Mouse (Mus musculus) erythroblast, embryonic 14.5 days (primary cell): ENCODE data around the gene Rps18. TPM values are rescaled to one million over a fixed set of nuclear protein-coding genes. Genes with fewer than 3 reads are reported as not detected.

ENCODE experiments used
- H3K27me3 ChIP-seq: 2 replicates; pipeline ENCODE4 v1.6.1; 2012; ENCODE audit warnings: inconsistent platforms; ENCODE audit not compliant: control insufficient read depth
- H3K36me3 ChIP-seq: 2 replicates; pipeline ENCODE4 v1.6.1; 2012; ENCODE audit warnings: mild to moderate bottlenecking, inconsistent platforms; ENCODE audit not compliant: control insufficient read depth
- H3K4me1 ChIP-seq: 2 replicates; pipeline ENCODE4 v1.6.1; 2012; ENCODE audit warnings: inconsistent platforms; ENCODE audit not compliant: control insufficient read depth
- H3K4me3 ChIP-seq: replicated peaks from 2 replicates; pipeline ENCODE3; 2012; ENCODE audit warnings: moderate library complexity, mild to moderate bottlenecking, inconsistent platforms
- H3K9me3 ChIP-seq: 2 replicates; pipeline ENCODE4 v1.6.1; 2012; ENCODE audit warnings: low read length, inconsistent platforms, mixed read lengths; ENCODE audit not compliant: control insufficient read depth
- GATA1 ChIP-seq: IDR thresholded peaks from 2 replicates; pipeline ENCODE4 v1.6.1; 2012; ENCODE audit warnings: low read length, inconsistent platforms, mixed read lengths
- TAL1 ChIP-seq: IDR thresholded peaks from 3 replicates; pipeline ENCODE4 v1.6.1; 2012; ENCODE audit warnings: low read length, inconsistent platforms, mixed read lengths
- polyA plus RNA-seq: library from polyadenylated mRNA; stranded (reverse); fragments of >175 nt; gene quantifications from 2 replicates; pipeline ENCODE4 v1.2.3, GENCODE M21; 2012

Rps18 gene
- polyA plus RNA-seq, 1 experiment = 11.8 TPM

DNA sequence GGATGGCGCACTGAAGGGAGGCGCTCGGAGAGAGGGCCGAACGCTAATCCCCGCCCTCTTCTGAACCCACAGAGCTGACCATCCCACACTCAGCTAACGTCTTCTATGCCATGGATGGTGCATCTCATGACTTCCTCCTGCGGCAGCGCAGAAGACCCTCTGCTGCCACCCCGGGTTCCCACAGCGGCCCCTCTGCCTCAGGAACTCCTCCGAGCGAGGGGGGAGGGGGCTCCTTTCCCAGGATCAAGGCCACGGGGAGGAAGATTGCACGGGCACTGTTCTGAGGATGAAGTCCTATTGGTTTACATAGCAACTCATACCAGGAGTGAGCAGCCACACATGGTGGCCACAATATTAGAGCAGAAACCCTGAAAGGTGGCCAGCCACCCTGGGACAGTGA, 18.8 kb downstream of the Rps18 start:
- H3K4me1 ChIP-seq = peaks cover 66% of the 10 kb centered on the region
- no peak for TF ChIP-seq GATA1
- TF ChIP-seq TAL1 = no peak
- H3K27me3 ChIP-seq = no peaks in the 10 kb centered on the region
- peaks cover 57% of the 10 kb centered on the region for H3K36me3 ChIP-seq
- no peak overlapping the region for H3K4me3 ChIP-seq
- H3K9me3 ChIP-seq = peaks cover 11% of the 10 kb centered on the region

DNA sequence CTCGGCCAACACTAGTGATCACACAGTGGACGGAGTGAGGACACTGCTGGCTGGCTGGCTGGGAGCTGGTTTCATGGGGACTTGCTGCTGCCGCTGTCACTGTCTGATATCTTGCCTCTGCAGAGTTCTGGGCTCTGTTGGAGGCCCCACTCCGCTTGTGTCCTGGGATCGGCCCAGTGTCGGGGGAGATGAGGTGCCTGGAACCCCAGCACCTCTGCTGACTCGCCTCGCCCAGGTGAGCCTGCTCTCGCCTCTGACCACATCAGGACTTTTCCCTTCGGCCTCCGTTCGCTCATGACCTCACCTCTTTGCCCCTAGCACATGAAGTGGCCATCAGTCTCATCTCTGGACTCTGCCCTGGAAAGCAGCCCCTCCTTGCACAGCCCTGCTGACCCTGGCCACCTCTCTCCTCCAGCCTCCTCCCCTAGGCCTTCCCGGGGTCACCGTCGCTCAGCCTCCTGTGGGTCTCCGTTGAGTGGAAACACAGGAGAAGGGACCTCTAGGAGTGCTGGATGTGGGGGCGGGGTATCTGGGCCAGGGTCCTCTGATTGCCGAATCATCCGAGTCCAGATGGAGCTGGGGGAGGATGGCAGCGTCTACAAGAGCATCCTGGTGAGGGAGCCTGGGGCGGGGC, 20.3 kb downstream of the Rps18 start:
- Histone ChIP-seq H3K4me3 (no peak overlapping the region), H3K27me3 (peaks cover 1% of the 10 kb centered on the region; the same call in 1 of the 2 replicates), H3K36me3 (peaks cover 57% of the 10 kb centered on the region), H3K9me3 (peaks cover 11% of the 10 kb centered on the region), H3K4me1 (peaks cover 64% of the 10 kb centered on the region)
- TF ChIP-seq GATA1 (no peak), TAL1 (no peak)

DNA sequence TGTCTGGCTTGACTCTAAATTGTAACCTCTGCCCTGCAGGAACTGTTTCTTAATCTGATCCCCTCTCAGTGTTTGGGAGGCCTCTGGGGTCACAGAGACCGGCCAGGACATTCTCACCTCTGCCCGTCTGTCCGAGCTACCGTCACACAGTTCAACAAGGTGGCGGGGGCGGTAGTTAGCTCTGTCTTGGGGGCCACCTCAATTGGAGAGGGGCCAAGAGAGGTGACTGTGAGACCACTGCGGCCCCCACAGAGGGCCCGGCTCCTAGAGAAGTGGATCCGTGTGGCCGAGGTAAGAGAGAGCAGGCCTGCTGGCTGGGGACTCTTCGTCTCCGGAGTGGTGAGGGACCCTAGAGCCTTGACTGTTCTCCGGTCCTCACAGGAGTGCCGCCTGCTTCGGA, 22.8 kb downstream of the Rps18 start:
- peaks cover 45% of the 10 kb centered on the region for H3K36me3 ChIP-seq
- TF ChIP-seq TAL1 = no peak
- TF ChIP-seq GATA1 = no peak
- H3K4me1 ChIP-seq = peaks cover 71% of the 10 kb centered on the region
- no peak overlapping the region for H3K4me3 ChIP-seq
- H3K27me3 ChIP-seq = peaks cover 2% of the 10 kb centered on the region; the same call in 1 of the 2 replicates
- peaks cover 11% of the 10 kb centered on the region for H3K9me3 ChIP-seq

DNA sequence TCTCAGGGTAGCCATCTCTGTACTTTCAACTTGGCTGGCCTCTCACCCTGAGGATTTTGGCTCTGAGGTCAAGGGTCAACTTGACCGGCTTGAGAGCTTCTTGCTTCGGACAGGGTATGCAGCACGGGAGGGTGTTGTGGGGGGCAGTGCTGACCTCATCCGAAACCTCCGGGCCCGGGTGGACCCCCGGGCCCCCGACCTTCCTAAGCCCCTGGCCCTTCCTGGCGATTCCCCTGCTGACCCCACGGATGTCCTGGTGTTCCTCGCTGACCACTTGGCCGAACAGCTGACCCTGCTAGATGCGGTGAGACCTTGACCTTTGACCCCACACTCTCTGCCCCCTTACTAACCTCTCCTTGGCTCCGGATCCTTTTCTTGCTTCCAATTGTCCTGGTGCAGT, 23.4 kb downstream of the Rps18 start:
- H3K27me3 ChIP-seq = peaks cover 2% of the 10 kb centered on the region; the same call in 1 of the 2 replicates
- peaks cover 47% of the 10 kb centered on the region for H3K36me3 ChIP-seq
- TF ChIP-seq GATA1 (no peak), TAL1 (no peak)
- H3K9me3 ChIP-seq = peaks cover 11% of the 10 kb centered on the region
- H3K4me3 ChIP-seq = no peak overlapping the region
- H3K4me1 ChIP-seq = peaks cover 76% of the 10 kb centered on the region

DNA sequence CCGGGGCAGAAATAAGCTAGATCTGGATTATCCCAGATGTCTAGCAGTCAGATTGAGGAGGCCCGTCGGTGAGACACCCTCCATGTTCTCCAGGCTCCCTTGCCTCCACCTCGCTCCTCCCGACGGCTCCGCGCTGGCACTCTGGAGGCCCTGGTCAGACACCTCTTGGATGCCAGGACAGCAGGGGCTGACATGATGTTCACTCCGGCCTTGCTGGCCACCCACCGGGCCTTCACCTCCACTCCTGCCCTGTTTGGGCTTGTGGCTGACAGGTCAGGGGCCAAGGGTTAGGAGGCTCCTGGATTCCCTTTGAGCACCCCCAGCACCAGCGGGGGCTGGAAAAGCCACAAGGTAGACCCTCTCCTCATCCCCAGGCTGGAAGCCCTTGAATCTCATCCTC, 23.9 kb downstream of the Rps18 start:
- H3K9me3 ChIP-seq = peaks cover 11% of the 10 kb centered on the region
- TF ChIP-seq TAL1 = no peak
- TF ChIP-seq GATA1 = no peak
- no peak overlapping the region for H3K4me3 ChIP-seq
- peaks cover 2% of the 10 kb centered on the region; the same call in 1 of the 2 replicates for H3K27me3 ChIP-seq
- H3K4me1 ChIP-seq = peaks cover 74% of the 10 kb centered on the region
- H3K36me3 ChIP-seq = peaks cover 47% of the 10 kb centered on the region

DNA sequence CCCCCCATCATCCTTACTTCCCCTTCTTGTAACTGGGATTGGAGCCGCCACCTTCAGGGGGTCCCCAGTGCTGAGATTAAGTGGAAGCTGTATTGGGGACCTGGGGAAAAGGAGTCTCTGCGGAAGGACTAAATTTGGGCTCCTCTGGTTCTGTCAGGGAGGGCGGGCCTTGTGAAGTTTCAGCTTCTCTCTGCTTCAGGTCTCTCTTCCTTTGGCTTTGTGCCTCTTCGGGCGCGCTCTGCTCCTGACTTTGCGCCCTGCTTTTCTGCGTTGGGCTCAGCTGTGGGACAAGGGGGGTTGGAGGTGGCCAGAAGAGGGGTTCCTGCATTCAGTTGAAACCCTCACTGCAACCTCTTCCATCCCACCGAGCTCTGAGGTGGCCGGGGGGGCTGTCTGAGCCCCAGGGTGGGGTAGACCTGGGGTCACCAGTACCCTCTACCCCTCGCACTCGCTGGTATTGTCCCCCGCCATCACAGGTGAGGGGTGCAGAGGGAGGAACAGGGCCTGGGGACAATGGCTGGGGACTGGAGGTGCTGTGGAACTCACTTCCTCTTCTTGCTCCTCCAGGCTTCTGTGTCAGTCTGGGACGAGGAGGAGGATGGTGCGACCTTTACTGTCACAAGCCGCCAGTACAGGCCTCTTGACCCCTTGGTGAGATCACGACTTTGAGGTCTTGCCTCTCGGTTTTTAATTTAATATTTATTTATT, 24.5 kb downstream of the Rps18 start:
- Histone ChIP-seq H3K36me3 (peaks cover 48% of the 10 kb centered on the region), H3K4me1 (peaks cover 73% of the 10 kb centered on the region), H3K9me3 (peaks cover 11% of the 10 kb centered on the region)

DNA sequence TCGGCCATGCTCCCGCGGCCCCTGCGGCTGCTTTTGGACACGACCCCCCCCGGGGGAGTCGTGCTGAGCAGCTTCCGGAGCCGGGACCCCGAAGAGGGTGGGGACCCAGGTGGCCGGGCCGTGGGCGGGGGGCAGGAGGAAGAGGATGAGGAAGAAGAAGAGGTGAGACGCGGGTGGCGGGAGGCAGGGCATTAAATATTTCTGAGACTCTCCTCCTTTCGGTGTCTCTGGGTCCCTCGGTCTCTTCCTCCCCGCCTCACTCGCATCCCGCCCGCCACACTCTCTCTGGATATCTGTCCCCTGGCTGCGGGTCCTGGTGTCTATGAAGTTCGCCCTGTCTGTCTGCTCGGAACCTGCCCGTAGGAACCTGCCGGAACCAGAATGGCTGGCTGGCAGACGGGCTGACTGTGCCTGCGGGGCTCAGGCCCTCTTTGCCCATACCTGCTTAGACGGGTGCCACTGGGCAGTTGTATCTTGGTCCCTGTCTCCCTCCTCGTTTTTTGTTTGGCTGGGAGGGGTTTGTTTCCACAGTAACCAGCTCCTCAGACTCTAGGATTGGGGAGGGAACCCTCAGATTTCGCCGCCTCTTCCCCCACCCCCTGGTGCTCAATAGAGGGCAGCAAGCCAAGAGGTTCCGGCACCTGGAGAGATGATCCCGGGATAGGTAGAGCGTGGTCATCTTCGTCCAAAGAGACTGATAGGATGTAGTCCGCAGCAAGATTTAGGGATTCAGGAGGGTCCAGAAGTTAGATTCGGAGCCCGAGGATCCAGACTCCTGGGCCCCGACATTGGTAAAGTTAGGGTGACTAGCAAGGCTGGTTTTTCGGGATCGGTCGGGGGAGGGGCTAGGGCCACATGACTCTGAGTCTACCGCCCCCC, 25.3 kb downstream of the Rps18 start:
- peaks cover 54% of the 10 kb centered on the region for H3K36me3 ChIP-seq

More for the DNA sequence above, 24.5 kb downstream of the Rps18 start:
- Histone ChIP-seq H3K27me3 (peaks cover 2% of the 10 kb centered on the region; the same call in 1 of the 2 replicates), H3K4me3 (peak overlapping the region; percentile 95)
- TF ChIP-seq TAL1 = no peak
- no peak for TF ChIP-seq GATA1

DNA sequence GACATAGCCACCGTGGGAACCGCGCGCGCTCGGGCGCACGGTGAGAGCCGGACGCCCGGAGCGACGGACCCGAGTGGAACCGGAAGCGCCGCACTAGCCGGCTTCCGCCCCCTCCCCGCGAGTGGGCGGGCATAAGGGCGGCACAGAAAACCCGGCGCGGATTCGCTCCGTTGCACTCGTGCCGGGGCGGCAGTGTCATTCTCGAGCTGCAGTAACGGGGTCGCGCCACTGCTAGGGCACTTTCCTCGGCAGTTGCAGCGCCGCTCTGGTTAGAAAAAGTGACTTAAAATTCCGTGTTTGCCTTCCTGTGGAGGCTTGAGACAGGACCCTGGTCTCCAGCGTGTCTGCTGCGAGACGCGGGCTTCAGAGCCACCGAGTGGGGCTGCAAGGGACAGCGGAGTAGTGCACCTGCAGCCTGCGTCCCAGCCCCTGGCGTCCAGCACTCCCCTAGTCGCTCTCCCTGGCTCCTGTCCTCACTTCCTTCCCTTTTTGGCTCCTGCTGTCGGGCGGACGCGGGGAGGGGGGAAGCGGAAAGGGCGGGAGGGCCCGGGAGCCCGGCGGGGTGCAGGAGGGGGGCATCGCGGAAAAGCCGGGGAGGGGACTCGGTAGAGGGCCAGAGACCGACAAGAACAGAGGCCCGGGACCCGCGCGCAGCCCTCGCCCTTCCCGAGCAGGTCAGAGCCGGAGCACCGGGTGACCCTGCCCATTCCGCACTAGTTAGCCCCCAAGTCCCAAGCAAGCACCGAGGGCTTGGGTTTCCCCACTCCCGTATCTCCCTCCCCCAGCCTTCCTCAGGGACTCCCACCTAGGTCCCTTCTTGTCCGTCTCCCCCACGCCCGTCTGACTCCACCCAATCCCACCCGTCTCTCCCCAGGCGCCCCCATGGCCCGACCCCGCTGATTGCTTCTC, 26.2 kb downstream of the Rps18 start, which contains the start of gene Rgl2:
Gene Rgl2, plus strand, starts transcription at position 173 of the 909 bp plus-strand sequence.
- Histone ChIP-seq H3K27me3 (peaks cover 2% of the 10 kb centered on the region; the same call in 1 of the 2 replicates), H3K4me1 (peaks cover 69% of the 10 kb centered on the region), H3K9me3 (peaks cover 15% of the 10 kb centered on the region), H3K36me3 (peaks cover 54% of the 10 kb centered on the region), H3K4me3 (peak within 1 kb of the TSS; percentile 95)
- TF ChIP-seq GATA1 (no peak), TAL1 (no peak)

More for the DNA sequence above, 25.3 kb downstream of the Rps18 start:
- Histone ChIP-seq H3K4me3 (peak overlapping the region; percentile 95), H3K27me3 (peaks cover 2% of the 10 kb centered on the region; the same call in 1 of the 2 replicates), H3K4me1 (peaks cover 70% of the 10 kb centered on the region), H3K9me3 (peaks cover 11% of the 10 kb centered on the region)
- no peak for TF ChIP-seq GATA1
